Mouse (Mus musculus): ENCODE measurements around the gene Igfbp2.

The Igfbp2 gene

DNA sequence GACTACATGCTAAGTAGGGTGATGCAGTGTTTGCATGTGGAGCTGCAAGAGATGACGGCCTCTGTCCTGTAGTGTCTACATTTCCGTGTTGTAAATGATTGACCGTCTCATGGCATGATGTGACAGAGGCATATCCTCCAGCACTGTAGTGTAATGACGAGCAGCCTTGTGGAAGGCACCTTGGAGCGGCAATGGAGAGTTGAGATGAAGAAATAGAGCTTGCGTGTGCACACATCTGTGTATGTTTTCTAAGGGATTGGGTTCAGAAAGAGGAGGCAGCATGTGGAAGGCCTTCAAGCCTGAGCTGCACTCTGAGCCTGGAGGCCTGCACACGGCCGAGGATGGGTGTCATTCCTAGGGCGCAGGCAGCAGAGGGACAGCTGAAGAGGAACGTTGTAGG lies 31.4 kb downstream of the Igfbp2 start:
- DNase-seq (ENCODE audit: low read depth, low spot score) = no peak

DNA sequence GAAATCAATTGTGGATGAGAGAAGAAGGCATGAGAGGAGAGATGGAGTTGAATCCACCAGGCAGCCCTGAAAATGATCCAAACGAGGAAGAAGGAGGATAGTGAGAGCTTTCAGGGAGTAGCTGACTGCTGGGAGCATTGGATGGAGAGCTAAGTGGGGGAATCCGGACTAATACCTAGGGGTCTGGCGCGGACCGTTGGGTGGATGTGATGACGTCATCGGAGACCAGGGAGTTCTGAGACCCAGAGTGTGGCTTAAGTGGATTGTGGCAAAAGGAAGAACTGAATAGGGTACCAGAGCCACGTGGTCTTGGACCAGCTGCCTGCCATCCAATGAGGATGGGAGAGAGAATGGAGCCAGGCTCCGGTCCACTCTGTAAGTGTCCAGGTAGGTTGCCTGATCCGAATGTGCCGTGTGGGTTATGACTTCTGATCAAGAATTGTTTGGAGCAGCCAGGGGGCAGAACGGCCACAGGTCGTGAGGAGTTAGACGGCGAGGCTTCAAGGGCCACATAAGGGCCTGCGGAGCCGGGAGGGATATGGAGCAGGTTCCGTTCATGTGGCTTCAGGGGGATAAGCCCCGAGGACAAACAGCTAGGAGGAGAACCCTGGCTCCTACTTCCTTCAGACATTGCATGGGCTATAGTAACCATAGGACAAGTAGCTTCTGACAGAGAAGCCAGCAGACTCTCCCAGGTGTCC lies 32.1 kb downstream of the Igfbp2 start:
- DNase-seq (ENCODE audit: low read depth, low spot score) = no peak

- no peak for DNase-seq (ENCODE audit: low read depth, low spot score)
Measured at GRCm38 (mm10) chr1:72857142-72857541, 32.8 kb downstream of the Igfbp2 start.

DNA sequence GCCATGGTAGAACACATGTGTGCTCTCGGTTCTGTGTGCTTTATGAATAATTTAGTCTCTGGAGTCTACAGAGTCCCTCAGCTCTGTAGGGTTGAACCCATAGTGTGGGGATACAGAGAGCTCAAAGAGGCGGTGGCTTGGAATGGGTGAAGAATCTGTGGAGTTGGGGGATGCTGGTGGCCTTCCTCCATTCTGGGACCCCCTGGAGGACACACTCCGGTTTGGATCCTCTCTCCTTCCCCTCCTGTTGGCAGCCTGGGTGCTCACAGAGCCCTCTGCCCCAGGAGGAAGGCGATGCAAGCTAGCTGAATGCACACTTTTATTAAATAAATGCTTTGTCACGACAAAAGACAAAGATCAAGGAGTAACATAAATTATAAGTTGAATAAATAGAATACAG lies 33.3 kb downstream of the Igfbp2 start:
- no peak for DNase-seq (ENCODE audit: low read depth, low spot score)

DNA sequence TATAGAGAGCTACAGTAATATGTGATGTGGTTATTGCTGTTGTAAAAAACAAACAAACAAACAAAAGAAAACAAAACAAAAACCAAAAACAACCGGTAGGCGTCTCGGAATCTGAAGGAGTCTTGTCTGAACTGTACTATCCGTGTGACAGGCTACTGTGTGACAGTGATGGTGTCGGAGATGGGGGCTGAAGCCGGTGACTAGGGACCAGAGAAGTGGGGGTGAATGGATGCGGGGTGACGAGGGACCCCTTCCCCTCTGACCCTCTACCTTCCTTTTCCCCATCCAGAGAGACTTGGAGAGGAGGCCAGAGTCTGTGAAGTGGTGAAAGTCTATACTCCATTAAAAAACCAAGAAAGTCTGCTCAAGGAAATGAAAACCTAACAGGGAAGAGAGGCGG lies 34.0 kb downstream of the Igfbp2 start:
- no peak for DNase-seq (ENCODE audit: low read depth, low spot score)

GRCm38 (mm10) chr1:72858874-72859273 lies 34.6 kb downstream of the Igfbp2 start:
- no peak for DNase-seq (ENCODE audit: low read depth, low spot score)

GRCm38 (mm10) chr1:72859963-72860362 lies 35.7 kb downstream of the Igfbp2 start:
- DNase-seq (ENCODE audit: low read depth, low spot score) = no peak

DNA sequence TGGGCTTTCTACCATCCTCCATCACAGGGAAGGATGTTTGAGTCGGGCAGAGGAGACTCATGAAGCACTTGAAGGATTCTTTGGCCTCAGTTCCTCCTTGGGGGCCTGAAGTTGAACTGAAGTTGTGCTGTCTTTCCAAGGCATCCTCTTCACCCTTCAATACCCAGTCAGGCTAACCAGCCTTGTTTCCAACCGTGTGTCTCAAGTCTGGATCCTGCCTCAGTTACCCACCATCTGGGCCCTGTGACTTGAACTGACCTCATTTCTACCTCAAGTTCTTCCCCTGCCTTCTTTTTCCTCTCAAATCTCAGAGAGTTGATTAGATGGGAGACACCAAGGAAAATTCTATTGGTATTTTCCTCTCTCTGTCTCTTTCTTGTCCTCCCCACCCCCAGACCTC lies 36.2 kb downstream of the Igfbp2 start:
- DNase-seq (ENCODE audit: low read depth, low spot score) = no peak

DNA sequence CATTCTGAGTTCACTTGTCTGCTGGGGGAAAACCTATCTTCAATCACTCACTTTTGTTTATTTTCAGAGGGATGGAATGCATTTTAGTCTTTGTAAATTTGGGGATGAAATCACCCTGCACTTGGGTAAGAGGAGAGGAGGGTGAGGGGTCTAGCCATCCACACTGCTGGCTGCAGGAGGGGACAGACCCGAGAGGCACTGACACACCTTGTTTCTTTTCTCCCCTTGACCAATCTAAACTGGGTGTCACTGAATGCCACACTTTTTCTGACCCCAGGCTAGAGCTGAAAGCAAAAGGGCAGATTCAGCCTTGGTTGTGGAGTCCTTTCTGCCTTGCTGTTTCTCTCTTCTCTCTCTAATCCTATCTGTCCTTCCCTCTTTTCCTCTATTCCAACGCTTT lies 37.4 kb downstream of the Igfbp2 start:
- DNase-seq (ENCODE audit: low read depth, low spot score) = no peak

DNA sequence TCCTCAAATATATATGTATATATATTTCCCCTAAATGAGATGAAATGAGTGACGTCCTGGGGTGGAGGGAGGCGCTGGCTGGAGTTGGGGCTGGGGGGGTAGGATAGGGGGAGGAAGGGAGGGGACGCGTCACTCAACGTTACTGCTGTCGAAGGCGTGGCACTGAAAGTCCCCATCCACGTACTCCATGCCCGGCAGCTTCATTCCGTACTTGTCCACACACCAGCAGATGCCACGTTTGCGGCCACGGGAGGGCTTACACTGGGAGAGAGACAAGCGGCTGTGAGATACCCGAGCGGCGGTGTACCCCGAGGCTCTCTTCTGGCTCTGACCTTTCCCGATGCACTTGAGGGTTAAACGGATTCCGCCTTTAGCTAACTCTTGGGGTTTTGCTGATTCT lies 37.9 kb downstream of the Igfbp2 start:
- DNase-seq (ENCODE audit: low read depth, low spot score) = no peak

DNA sequence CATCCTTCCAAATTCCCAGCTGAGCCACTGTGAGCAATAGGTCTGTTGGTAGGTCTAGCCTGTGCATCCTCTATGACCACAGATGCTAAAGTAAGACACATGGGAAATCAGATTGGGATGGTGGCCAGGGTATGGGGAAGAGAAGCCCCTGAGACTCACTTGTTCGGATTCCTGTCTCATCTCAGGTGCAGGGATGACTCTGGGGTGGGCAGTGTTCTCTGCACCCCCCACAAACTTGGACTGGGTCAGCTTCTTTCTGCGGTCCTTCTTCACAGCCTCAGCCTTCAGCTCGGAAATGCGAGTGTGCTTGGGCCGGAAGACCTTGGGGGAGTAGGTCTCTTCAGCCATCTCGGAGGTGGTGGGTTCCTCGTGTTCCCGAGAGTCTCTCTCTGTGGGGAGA lies 39.4 kb downstream of the Igfbp2 start:
- no peak for DNase-seq (ENCODE audit: low read depth, low spot score)

- no peak for DNase-seq (ENCODE audit: low read depth, low spot score)
Measured at GRCm38 (mm10) chr1:72864272-72864671, 40.0 kb downstream of the Igfbp2 start.

GRCm38 (mm10) chr1:72865900-72866299 lies 41.6 kb downstream of the Igfbp2 start:
- peak; percentile 88 for DNase-seq (ENCODE audit: low read depth, low spot score)

GRCm38 (mm10) chr1:72866417-72866816 lies 42.1 kb downstream of the Igfbp2 start:
- DNase-seq (ENCODE audit: low read depth, low spot score) = no peak

DNA sequence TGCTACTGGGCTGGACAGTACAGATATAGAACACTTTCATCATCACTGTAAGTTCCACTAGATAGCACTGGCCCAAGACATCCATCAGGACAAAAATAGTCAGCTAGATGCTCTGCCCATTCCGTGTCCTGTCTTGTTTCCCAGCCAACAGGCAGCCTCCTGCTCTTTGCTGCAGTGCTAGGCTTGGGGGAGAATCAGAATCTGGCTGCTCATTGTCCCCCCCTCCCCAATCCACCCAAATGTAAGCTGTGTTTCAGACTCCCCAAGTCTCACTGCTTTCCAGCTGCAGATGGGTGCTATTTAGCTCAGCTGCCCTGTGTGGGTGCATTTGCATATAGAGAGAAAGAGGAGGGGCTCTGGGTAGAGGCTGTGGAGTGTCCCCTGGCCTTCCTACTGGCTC lies 43.0 kb downstream of the Igfbp2 start:
- no peak for DNase-seq (ENCODE audit: low read depth, low spot score)

DNA sequence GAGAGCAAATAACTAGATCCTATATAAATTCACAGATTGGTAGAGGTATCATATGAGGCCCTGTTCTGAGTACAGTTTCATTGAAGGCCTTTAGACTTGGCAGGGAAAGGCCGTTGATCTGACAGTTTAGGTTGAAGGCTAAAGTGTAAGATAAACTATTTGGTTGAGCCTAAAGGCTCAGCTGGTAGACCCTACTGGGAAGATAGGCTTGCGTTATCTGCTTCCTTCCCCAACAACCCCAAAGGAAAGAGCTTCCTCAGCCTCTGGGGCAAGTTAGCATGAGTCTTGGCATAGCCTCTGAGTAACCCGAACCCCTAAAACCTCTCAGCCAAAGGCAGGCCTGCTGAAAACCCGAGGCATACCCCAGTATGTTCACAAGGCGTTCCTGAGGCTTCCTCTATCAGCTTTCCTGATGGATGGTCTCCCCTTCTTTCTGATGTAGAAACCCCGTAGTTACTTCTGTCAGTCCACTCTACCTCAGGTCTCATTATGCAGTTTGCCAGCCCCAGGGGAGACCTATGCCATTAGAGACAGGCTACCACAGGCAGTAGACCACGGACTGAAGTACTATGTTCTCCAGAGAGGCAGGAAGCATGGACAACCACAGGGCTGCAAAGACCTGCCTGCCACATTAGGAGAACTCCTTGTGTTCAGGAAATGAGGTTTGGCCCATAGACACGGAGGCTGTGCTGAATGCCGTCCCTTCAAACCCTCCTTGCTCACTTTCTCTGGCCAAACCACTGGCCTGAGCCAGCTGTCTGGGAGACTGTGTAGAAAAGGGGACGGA lies 44.3 kb downstream of the Igfbp2 start:
- no peak for DNase-seq (ENCODE audit: low read depth, low spot score)

DNA sequence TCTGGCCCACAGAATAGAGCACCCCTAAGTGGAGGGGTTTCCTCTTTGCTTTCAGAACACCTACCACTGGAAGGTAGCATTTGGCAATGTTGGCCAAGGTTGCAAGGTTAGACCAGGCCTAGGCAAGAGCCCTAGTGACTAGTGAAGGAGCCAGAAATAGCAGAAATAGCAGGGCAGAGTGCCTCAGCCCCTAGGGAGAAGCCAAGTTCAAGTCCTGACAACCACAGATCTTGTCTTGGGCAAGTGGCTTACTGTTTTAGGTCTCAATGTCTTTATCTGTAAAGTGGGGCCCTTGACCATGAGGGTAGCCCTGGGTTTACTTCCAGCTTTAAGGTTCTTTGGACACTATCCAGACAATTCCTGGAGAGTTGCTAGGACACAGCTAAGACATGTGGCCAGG lies 45.0 kb downstream of the Igfbp2 start:
- DNase-seq (ENCODE audit: low read depth, low spot score) = no peak

- DNase-seq (ENCODE audit: low read depth, low spot score) = peak; percentile 82
Measured at GRCm38 (mm10) chr1:72869681-72870614, 45.6 kb downstream of the Igfbp2 start.

- DNase-seq (ENCODE audit: low read depth, low spot score) = peak; percentile 79
Measured at GRCm38 (mm10) chr1:72870615-72871336, 46.5 kb downstream of the Igfbp2 start.

DNA sequence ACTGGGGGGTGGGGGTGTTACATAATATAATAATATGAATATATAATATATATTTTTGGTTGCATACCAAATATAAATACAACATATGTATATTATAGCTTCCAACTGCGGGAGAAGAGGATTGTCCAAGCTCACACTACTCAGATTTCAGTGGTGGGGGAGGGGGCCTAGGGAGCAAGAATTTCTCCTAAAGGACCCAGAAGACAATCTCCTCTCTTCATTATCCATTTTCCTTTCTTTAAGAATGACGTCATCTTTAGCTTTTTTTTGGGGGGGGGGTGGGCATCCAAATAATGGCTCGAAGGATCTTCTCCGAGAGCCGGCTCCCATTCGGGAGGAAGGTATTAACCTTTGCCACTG lies 47.0 kb downstream of the Igfbp2 start:
- DNase-seq (ENCODE audit: low read depth, low spot score) = no peak

- no peak for DNase-seq (ENCODE audit: low read depth, low spot score)
Measured at GRCm38 (mm10) chr1:72871697-72872411, 47.6 kb downstream of the Igfbp2 start.
